Mouse (Mus musculus): ENCODE measurements at regions not wholly inside any gene's neighbourhood (a gene's known extent, or its start where the extent isn't known, plus 50 kb on each side); places are given as distances from the start of the nearest gene placed in this dataset.

DNA sequence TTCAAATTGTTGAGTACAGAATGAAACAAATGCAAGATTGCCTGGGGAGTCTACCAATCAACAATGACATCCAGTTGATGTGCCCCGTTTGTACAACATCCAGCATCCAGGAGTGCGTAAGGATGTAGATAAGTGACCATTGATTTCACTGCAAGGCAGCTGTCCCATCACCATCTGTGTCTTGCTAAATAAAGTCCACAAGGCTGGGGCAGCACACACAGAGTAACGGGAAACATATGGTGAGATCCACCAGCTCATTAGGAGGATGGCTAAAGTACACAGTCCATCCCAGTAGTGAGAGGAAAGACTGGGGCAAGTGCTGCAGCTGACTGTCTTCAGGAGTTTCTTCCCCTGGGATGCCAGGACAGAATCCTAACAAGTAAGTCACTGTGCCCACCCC, 284.8 kb downstream of the Phf3 start:
- TF ChIP-seq CTCF (IDR thresholded peaks at IDR 0.05; ENCODE audit: low read depth), result no peak
- TF ChIP-seq EP300 (optimal IDR thresholded peaks at IDR 0.05), result no peak
